Mouse (Mus musculus): ENCODE results near the gene Kri1. TPM values are rescaled to one million over a fixed set of nuclear protein-coding genes. Genes with fewer than 3 reads are reported as not detected.
A peak's percentile ranks its signal among the peaks of the same experiment; 100 is the strongest.

Gene Kri1
- polyA plus RNA-seq, 1 experiment from 2014 or later = 7.2 TPM

- H3K27me3 ChIP-seq (replicated peaks; ENCODE audit: control insufficient read depth, insufficient read depth, low read length) = peaks cover 47% of the 10 kb centered on the region
- WGBS = 62% methylated on average over 13 of the region's 13 CpGs
Observed at GRCm38 (mm10) chr9:21251116-21251735, 36.5 kb downstream of the Kri1 start.

DNA sequence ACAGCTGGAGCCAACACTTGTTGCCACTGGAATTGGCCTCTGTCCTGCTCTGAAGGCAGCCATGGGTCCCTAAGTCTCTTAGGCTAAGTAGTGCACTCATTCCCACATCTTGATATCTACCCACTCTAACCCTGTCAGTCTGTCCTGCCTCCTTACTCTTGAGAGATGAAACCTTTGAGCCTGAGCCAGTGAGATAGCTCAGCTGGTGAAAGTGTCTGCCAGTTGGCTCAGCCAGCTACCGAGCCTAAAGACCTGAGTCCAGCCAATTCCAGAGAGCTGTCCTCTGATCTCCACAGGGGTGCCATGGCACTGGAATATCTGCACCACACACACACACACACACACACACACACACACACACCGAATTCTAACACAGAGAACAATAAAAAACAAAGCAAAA lies 37.3 kb downstream of the Kri1 start:
- Histone ChIP-seq H3K36me3 (ENCODE audit: control insufficient read depth, insufficient read depth) (no peaks in the 10 kb centered on the region), H3K4me3 (ENCODE audit: low read depth, low read length) (no peak overlapping the region), H3K9ac (ENCODE audit: low read depth, low read length) (no peak overlapping the region), H3K27me3 (replicated peaks; ENCODE audit: control insufficient read depth, insufficient read depth, low read length) (peaks cover 54% of the 10 kb centered on the region), H3K9me3 (ENCODE audit: control insufficient read depth) (no peaks in the 10 kb centered on the region), H3K27ac (ENCODE audit: low read depth, low read length) (no peak overlapping the region), H3K4me2 (replicated peaks; ENCODE audit: low read depth) (no peak overlapping the region), H3K4me1 (replicated peaks; ENCODE audit: control insufficient read depth, insufficient read depth, low read length) (no peaks in the 10 kb centered on the region)
- no peak for TF ChIP-seq CTCF (IDR thresholded peaks at IDR 0.05; ENCODE audit: low read depth)
- no peak for ATAC-seq
- WGBS = 50% methylated on average over 2 of the region's 2 CpGs

More at GRCm38 (mm10) chr9:21251116-21251735, 36.5 kb downstream of the Kri1 start:
- H3K4me1 ChIP-seq (replicated peaks; ENCODE audit: control insufficient read depth, insufficient read depth, low read length) = no peaks in the 10 kb centered on the region
- no peak overlapping the region for H3K27ac ChIP-seq (ENCODE audit: low read depth, low read length)
- no peak for TF ChIP-seq CTCF (IDR thresholded peaks at IDR 0.05; ENCODE audit: low read depth)
- H3K36me3 ChIP-seq (ENCODE audit: control insufficient read depth, insufficient read depth) = no peaks in the 10 kb centered on the region
- no peak overlapping the region for H3K9ac ChIP-seq (ENCODE audit: low read depth, low read length)
- ATAC-seq = no peak
- H3K4me2 ChIP-seq (replicated peaks; ENCODE audit: low read depth) = no peak overlapping the region
- no peak overlapping the region for H3K4me3 ChIP-seq (ENCODE audit: low read depth, low read length)
- no peaks in the 10 kb centered on the region for H3K9me3 ChIP-seq (ENCODE audit: control insufficient read depth)

DNA sequence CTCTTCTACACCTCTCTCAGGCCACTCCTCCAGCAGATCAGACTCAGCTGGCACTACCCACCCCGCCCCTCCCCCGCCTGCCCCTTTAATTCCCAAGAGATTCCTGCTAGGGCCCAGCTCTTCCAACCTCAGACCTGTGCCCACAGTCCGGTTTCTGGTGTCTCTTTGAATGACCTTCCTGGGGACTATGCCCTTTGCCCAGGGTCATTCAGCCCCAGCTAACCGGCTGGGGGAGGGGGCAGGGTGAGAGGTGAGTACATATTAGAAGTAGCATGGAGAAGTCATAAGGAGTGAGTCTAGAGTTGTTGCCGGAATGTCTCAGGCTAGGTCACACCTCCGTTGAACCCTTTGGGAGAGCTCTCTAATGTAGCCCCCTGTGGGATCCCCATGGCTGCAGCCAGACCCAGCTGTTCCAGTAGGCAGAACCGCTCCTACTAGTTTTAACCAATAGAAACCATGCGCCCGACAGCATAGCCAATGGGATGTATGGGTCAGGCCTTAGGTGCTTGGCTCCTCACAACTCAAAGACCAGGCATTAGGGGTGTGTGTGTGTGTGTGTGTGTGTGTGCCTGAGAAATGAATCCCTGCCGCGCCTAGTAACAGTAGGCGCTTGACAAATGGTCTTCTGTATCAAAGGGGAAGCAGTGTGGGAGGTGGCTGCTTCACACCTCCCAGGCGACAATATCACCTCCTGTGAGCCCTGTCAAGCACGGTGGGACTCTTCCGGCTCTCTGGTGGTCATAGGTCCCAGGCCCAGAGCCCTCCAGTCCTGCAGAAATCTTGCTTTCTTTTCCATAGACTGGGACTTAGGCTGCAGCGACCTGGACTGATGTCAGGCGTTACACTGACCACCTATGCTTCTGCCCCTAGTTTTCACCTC lies 37.9 kb downstream of the Kri1 start:
- no peak overlapping the region for H3K4me3 ChIP-seq (ENCODE audit: low read depth, low read length)
- ATAC-seq = no peak
- 29% methylated on average over 17 of the region's 17 CpGs for WGBS
- peaks cover 60% of the 10 kb centered on the region for H3K27me3 ChIP-seq (replicated peaks; ENCODE audit: control insufficient read depth, insufficient read depth, low read length)
- no peaks in the 10 kb centered on the region for H3K9me3 ChIP-seq (ENCODE audit: control insufficient read depth)
- H3K4me2 ChIP-seq (replicated peaks; ENCODE audit: low read depth) = no peak overlapping the region
- H3K9ac ChIP-seq (ENCODE audit: low read depth, low read length) = no peak overlapping the region
- no peak overlapping the region for H3K27ac ChIP-seq (ENCODE audit: low read depth, low read length)
- H3K4me1 ChIP-seq (replicated peaks; ENCODE audit: control insufficient read depth, insufficient read depth, low read length) = no peaks in the 10 kb centered on the region
- no peak for TF ChIP-seq CTCF (IDR thresholded peaks at IDR 0.05; ENCODE audit: low read depth)
- H3K36me3 ChIP-seq (ENCODE audit: control insufficient read depth, insufficient read depth) = no peaks in the 10 kb centered on the region

DNA sequence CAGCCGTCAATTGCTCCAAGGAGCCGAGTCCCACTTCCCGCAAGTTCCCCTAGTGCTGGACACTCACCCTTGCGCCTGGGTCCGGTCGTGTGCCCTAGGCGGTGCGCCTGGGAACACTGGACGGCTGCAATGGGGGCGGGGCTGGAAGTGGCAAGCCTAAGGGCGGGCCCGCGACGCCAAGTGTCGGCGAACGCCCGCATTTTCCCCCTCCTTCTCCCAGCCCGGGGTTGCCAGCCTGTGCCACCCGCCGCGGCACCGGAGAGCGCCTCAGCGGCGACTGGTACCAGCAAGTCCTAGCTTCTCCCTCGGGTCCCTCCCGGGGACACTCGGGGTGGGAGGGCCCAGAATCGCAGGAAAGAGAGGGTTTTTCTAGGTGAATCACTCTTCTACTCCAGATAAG lies 39.4 kb downstream of the Kri1 start, which contains the start of gene S1pr5:
S1pr5 (minus strand) TSS at position 118 of the 400 bp plus-strand sequence.
- Histone ChIP-seq H3K36me3 (ENCODE audit: control insufficient read depth, insufficient read depth) (no peaks in the 10 kb centered on the region), H3K4me1 (replicated peaks; ENCODE audit: control insufficient read depth, insufficient read depth, low read length) (peaks cover 3% of the 10 kb centered on the region), H3K27ac (ENCODE audit: low read depth, low read length) (no peak within 1 kb of the TSS), H3K9me3 (ENCODE audit: control insufficient read depth) (no peaks in the 10 kb centered on the region), H3K9ac (ENCODE audit: low read depth, low read length) (no peak within 1 kb of the TSS), H3K27me3 (replicated peaks; ENCODE audit: control insufficient read depth, insufficient read depth, low read length) (peaks cover 76% of the 10 kb centered on the region), H3K4me3 (ENCODE audit: low read depth, low read length) (peak within 1 kb of the TSS; percentile 32), H3K4me2 (replicated peaks; ENCODE audit: low read depth) (peak within 1 kb of the TSS; percentile 59)
- WGBS = 3% methylated on average over 29 of the region's 30 CpGs
- TF ChIP-seq CTCF (IDR thresholded peaks at IDR 0.05; ENCODE audit: low read depth) = no peak
- no peak for ATAC-seq

GRCm38 (mm10) chr9:21246342-21246741 lies 41.4 kb downstream of the Kri1 start:
- Histone ChIP-seq H3K27me3 (replicated peaks; ENCODE audit: control insufficient read depth, insufficient read depth, low read length) (peaks cover 76% of the 10 kb centered on the region), H3K4me3 (ENCODE audit: low read depth, low read length) (no peak overlapping the region), H3K9ac (ENCODE audit: low read depth, low read length) (no peak overlapping the region), H3K9me3 (ENCODE audit: control insufficient read depth) (no peaks in the 10 kb centered on the region), H3K4me1 (replicated peaks; ENCODE audit: control insufficient read depth, insufficient read depth, low read length) (peaks cover 3% of the 10 kb centered on the region), H3K27ac (ENCODE audit: low read depth, low read length) (no peak overlapping the region), H3K36me3 (ENCODE audit: control insufficient read depth, insufficient read depth) (no peaks in the 10 kb centered on the region), H3K4me2 (replicated peaks; ENCODE audit: low read depth) (no peak overlapping the region)
- 91% methylated on average over 1 of the region's 1 CpGs for WGBS
- ATAC-seq = no peak
- no peak for TF ChIP-seq CTCF (IDR thresholded peaks at IDR 0.05; ENCODE audit: low read depth)

GRCm38 (mm10) chr9:21245113-21245487 lies 42.7 kb downstream of the Kri1 start:
- Histone ChIP-seq H3K36me3 (ENCODE audit: control insufficient read depth, insufficient read depth) (no peaks in the 10 kb centered on the region), H3K9ac (ENCODE audit: low read depth, low read length) (no peak overlapping the region), H3K9me3 (ENCODE audit: control insufficient read depth) (no peaks in the 10 kb centered on the region), H3K27me3 (replicated peaks; ENCODE audit: control insufficient read depth, insufficient read depth, low read length) (peaks cover 69% of the 10 kb centered on the region), H3K4me1 (replicated peaks; ENCODE audit: control insufficient read depth, insufficient read depth, low read length) (peaks cover 3% of the 10 kb centered on the region), H3K4me2 (replicated peaks; ENCODE audit: low read depth) (peak overlapping the region; percentile 76), H3K4me3 (ENCODE audit: low read depth, low read length) (peak overlapping the region; percentile 47), H3K27ac (ENCODE audit: low read depth, low read length) (no peak overlapping the region)
- TF ChIP-seq CTCF (IDR thresholded peaks at IDR 0.05; ENCODE audit: low read depth) = no peak
- WGBS = 4% methylated on average over 16 of the region's 16 CpGs
- no peak for ATAC-seq

Data from intestine, postnatal 0 days (tissue).